Mouse (Mus musculus) ZHBTc4 (cell line): Measurements from ENCODE around the gene Lin54.
A peak's percentile ranks its signal among the peaks of the same experiment; 100 is the strongest.
"Not testable (repeated sequence)": the region's sequence is repeated elsewhere in the genome, so short reads cannot be mapped to it uniquely, and the experiment has no call there.

Experiments used
- DNase-seq: peaks from one replicate; pipeline ENCODE4 v3.0.0-alpha.2; 2011; ENCODE audit warnings: low read depth, low spot score

The Lin54 gene

GRCm38 (mm10) chr5:100489340-100489739 lies 11.1 kb downstream of the Lin54 start:
- no peak for DNase-seq

GRCm38 (mm10) chr5:100488231-100488630 lies 12.2 kb downstream of the Lin54 start:
- DNase-seq: no peak

- DNase-seq: no peak
Measured at GRCm38 (mm10) chr5:100487120-100487519, 13.3 kb downstream of the Lin54 start.

- no peak for DNase-seq
Measured at GRCm38 (mm10) chr5:100483569-100483968, 16.9 kb downstream of the Lin54 start.

- no peak for DNase-seq
Measured at GRCm38 (mm10) chr5:100477604-100478003, 22.8 kb downstream of the Lin54 start.

- peak; percentile 39 for DNase-seq
Measured at GRCm38 (mm10) chr5:100476328-100476727, 24.1 kb downstream of the Lin54 start.

- DNase-seq: peak; percentile 91
Measured at GRCm38 (mm10) chr5:100467336-100467735, 33.1 kb downstream of the Lin54 start.

GRCm38 (mm10) chr5:100466624-100467023 lies 33.8 kb downstream of the Lin54 start:
- peak; percentile 37 for DNase-seq

GRCm38 (mm10) chr5:100462374-100462773 lies 38.1 kb downstream of the Lin54 start:
- no peak for DNase-seq

GRCm38 (mm10) chr5:100461526-100461925 lies 38.9 kb downstream of the Lin54 start:
- no peak for DNase-seq

GRCm38 (mm10) chr5:100459468-100459867 lies 41.0 kb downstream of the Lin54 start:
- DNase-seq: no peak

GRCm38 (mm10) chr5:100451871-100452270 lies 48.6 kb downstream of the Lin54 start:
- peak; percentile 53 for DNase-seq

- DNase-seq: no peak
Measured at GRCm38 (mm10) chr5:100438796-100439195, 61.6 kb downstream of the Lin54 start.

- DNase-seq: no peak
Measured at GRCm38 (mm10) chr5:100437917-100438316, 62.5 kb downstream of the Lin54 start.

- peak; percentile 65 for DNase-seq
Measured at GRCm38 (mm10) chr5:100437086-100437485, 63.4 kb downstream of the Lin54 start.

- DNase-seq: no peak
Measured at GRCm38 (mm10) chr5:100430966-100431365, 69.5 kb downstream of the Lin54 start.

GRCm38 (mm10) chr5:100430076-100430390 lies 70.4 kb downstream of the Lin54 start:
- peak; percentile 55 for DNase-seq

GRCm38 (mm10) chr5:100429344-100430075 lies 70.9 kb downstream of the Lin54 start:
- DNase-seq: peak; percentile 99

GRCm38 (mm10) chr5:100428734-100429343 lies 71.6 kb downstream of the Lin54 start:
- DNase-seq: peak; percentile 80

- DNase-seq: no peak
Measured at GRCm38 (mm10) chr5:100428031-100428733, 72.3 kb downstream of the Lin54 start.

- DNase-seq: peak; percentile 49
Measured at GRCm38 (mm10) chr5:100427276-100427675, 73.2 kb downstream of the Lin54 start.

- not testable (repeated sequence) for DNase-seq
Measured at GRCm38 (mm10) chr5:100425823-100426222, 74.6 kb downstream of the Lin54 start.

- no peak for DNase-seq
Measured at GRCm38 (mm10) chr5:100424252-100424651, 76.2 kb downstream of the Lin54 start.
